Mouse (Mus musculus) bone marrow macrophage, adult 2 months (primary cell): ENCODE measurements around the gene Serpina16.
"Not testable (repeated sequence)": the region's sequence is repeated elsewhere in the genome, so short reads cannot be mapped to it uniquely, and the experiment has no call there.

Experiments
- CTCF ChIP-seq: IDR thresholded peaks from 2 replicates; pipeline ENCODE4 v1.5.1; 2012; ENCODE audit warnings: low read depth, mild to moderate bottlenecking, low read length, moderate library complexity
- POLR2A ChIP-seq: IDR thresholded peaks from 2 replicates; pipeline ENCODE4 v1.6.1; 2012; ENCODE audit warnings: mild to moderate bottlenecking, low read depth, low read length, borderline replicate concordance

GRCm38 (mm10) chr12:103679853-103680252, 3.9 kb upstream of the Serpina16 start:
- TF ChIP-seq CTCF, POLR2A: not testable (repeated sequence)
